Mouse (Mus musculus) left cerebral cortex, adult 18-20 months (tissue): ENCODE results near the gene Pdlim7. TPM values are rescaled to one million over a fixed set of nuclear protein-coding genes. Genes with fewer than 3 reads are reported as not detected.

Experiments used
- DNase-seq, 2 experiments: peaks; one replicate each; pipeline ENCODE4 v3.0.0; 2021 to 2022; ENCODE audit warnings: low spot score in 2 of 2, mixed read lengths in 1 of 2
- total RNA-seq, 2 experiments: library from RNA; stranded (reverse); gene quantifications; 2 replicates each; pipeline ENCODE4 v1.2.3; 2021

Pdlim7 gene
- total RNA-seq, 2 experiments from 2014 or later, result 91.7 to 101 TPM

GRCm38 (mm10) chr13:55487578-55488498, 25.6 kb downstream of the Pdlim7 start, which contains the start of gene Dbn1:
Dbn1 (minus strand) TSS chr13:55488111.
- DNase-seq, result peak in 1 of 2 experiments; percentile 60

GRCm38 (mm10) chr13:55486916-55487577, 26.4 kb downstream of the Pdlim7 start:
- no peak for DNase-seq

- no peak for DNase-seq
Observed at GRCm38 (mm10) chr13:55486029-55486794, 27.3 kb downstream of the Pdlim7 start.

- DNase-seq, result no peak
Observed at GRCm38 (mm10) chr13:55484520-55485088, 28.9 kb downstream of the Pdlim7 start.

- peak; percentile 90 to 93 for DNase-seq
Observed at GRCm38 (mm10) chr13:55483593-55483992, 29.9 kb downstream of the Pdlim7 start.

GRCm38 (mm10) chr13:55483071-55483470, 30.4 kb downstream of the Pdlim7 start:
- no peak for DNase-seq

- no peak for DNase-seq
Observed at GRCm38 (mm10) chr13:55482542-55482941, 30.9 kb downstream of the Pdlim7 start.

GRCm38 (mm10) chr13:55479929-55480328, 33.5 kb downstream of the Pdlim7 start:
- no peak for DNase-seq

GRCm38 (mm10) chr13:55479008-55479407, 34.5 kb downstream of the Pdlim7 start:
- no peak for DNase-seq

- DNase-seq, result no peak
Observed at GRCm38 (mm10) chr13:55478036-55478435, 35.4 kb downstream of the Pdlim7 start.

GRCm38 (mm10) chr13:55477492-55477891, 36.0 kb downstream of the Pdlim7 start:
- DNase-seq, result no peak

- DNase-seq, result no peak
Observed at GRCm38 (mm10) chr13:55476256-55476655, 37.2 kb downstream of the Pdlim7 start.

- DNase-seq, result no peak
Observed at GRCm38 (mm10) chr13:55475750-55476149, 37.7 kb downstream of the Pdlim7 start.

GRCm38 (mm10) chr13:55474621-55475069, 38.8 kb downstream of the Pdlim7 start:
- peak in 1 of 2 experiments; percentile 74 for DNase-seq

GRCm38 (mm10) chr13:55473961-55474360, 39.5 kb downstream of the Pdlim7 start:
- DNase-seq, result no peak

- DNase-seq, result no peak
Observed at GRCm38 (mm10) chr13:55473076-55473831, 40.2 kb downstream of the Pdlim7 start.

GRCm38 (mm10) chr13:55472132-55473022, 41.1 kb downstream of the Pdlim7 start:
- peak; percentile 72 to 84 for DNase-seq

- DNase-seq, result no peak
Observed at GRCm38 (mm10) chr13:55471819-55472131, 41.7 kb downstream of the Pdlim7 start.

- peak; percentile 72 to 80 for DNase-seq
Observed at GRCm38 (mm10) chr13:55471156-55471818, 42.2 kb downstream of the Pdlim7 start.
